Comparison of ENCODE assay signal across 12 mouse cellular contexts in the genomic region with DNA sequence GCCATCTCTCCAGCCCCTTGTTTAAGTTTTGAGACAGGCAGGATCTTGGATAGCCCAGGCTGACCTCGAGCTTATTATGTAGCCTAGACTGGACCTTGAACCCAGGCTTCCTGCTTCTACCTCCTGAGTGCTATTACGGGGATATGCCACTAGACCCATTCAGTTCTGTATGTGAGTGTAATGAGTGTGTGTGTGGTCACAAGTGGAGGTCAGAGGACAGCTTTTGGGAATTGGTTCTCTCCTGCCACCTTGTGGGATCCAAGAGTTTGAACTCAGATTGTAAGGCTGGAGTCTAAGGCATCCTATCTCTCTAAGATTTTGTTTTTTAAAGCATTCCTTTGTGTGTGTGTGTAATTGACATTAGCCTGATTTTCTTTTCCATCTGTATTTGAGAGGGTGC. TPM values are rescaled to one million over a fixed set of nuclear protein-coding genes. Genes with fewer than 3 reads are reported as not detected.
DNase-seq lines count a peak whose midpoint lies in the region; ATAC-seq lines count a peak whose summit lies in the region.
"Had no signal": no experiment of that assay in that cellular context is flagged by ENCODE, and none has a peak within 500 bp of the region (broad histone marks: within the 10 kb centered on the region; RNA-seq: fewer than 3 reads in every experiment).

No protein-coding gene starts in this region.

- no peaks in the 10 kb centered on the region for H3K27me3 ChIP-seq in heart, embryonic 12.5 days (replicated peaks)
- H3K27me3 ChIP-seq: embryonic facial prominence, embryonic 12.5 days; midbrain, embryonic 15.5 days had no signal

- no peak overlapping the region for H3K4me2 ChIP-seq in heart, embryonic 12.5 days
- H3K4me2 ChIP-seq: embryonic facial prominence, embryonic 12.5 days had no signal

- H3K27ac ChIP-seq in heart, embryonic 12.5 days (ENCODE audit: poor library complexity, severe bottlenecking), result 0 out of 2 replicates have a peak overlapping the region, but pooled peaks have one; percentile 65
- H3K27ac ChIP-seq: embryonic facial prominence, embryonic 12.5 days; limb, embryonic 10.5 days; midbrain, embryonic 15.5 days had no signal

- 58% methylated on average over 2 of the region's 2 CpGs for WGBS in heart, embryonic 12.5 days

- H3K36me3 ChIP-seq in heart, embryonic 12.5 days, result no peaks in the 10 kb centered on the region
- H3K36me3 ChIP-seq: embryonic facial prominence, embryonic 12.5 days; limb, embryonic 10.5 days; midbrain, embryonic 15.5 days had no signal

- ATAC-seq in heart, embryonic 12.5 days (ENCODE audit: insufficient number of reproducible peaks, low FRiP score), result no peak
- no peak for ATAC-seq in erythroid progenitor cell, adult 5-6 weeks (replicated peaks; ENCODE audit: low FRiP score, poor library complexity, severe bottlenecking)
- ATAC-seq: midbrain, embryonic 15.5 days had no signal

- no peaks in the 10 kb centered on the region for H3K9me3 ChIP-seq in heart, embryonic 12.5 days (replicated peaks)
- H3K9me3 ChIP-seq: embryonic facial prominence, embryonic 12.5 days; limb, embryonic 10.5 days; midbrain, embryonic 15.5 days had no signal

- H3K9ac ChIP-seq in heart, embryonic 12.5 days, result no peak overlapping the region
- H3K9ac ChIP-seq: embryonic facial prominence, embryonic 12.5 days; midbrain, embryonic 15.5 days had no signal

- no peak overlapping the region for H3K4me3 ChIP-seq in heart, embryonic 12.5 days
- H3K4me3 ChIP-seq: embryonic facial prominence, embryonic 12.5 days; limb, embryonic 10.5 days had no signal

- H3K4me1 ChIP-seq in heart, embryonic 12.5 days (replicated peaks), result peaks cover 57% of the 10 kb centered on the region

- DNase-seq in heart, adult 9 months (ENCODE audit: low spot score in 2 of 2), result no peak
- DNase-seq in 3134 (ENCODE audit: extremely low read depth, insufficient read length, low spot score) (peak; percentile 43), MN1 (ENCODE audit: low spot score) (peak; percentile 69)
- peak; percentile 55 for DNase-seq in kidney, postnatal 10 days
- DNase-seq in urinary bladder, postnatal 14 days (ENCODE audit: low spot score), result no peak
- no peak for DNase-seq in gastrocnemius, postnatal 4 days (ENCODE audit: low spot score in 2 of 2)
- DNase-seq: right cerebral cortex, postnatal 25 days had no signal

RNA-seq across cellular contexts. Expression of a gene that starts 2.0 kb away (rescaled TPM):
- polyA plus RNA-seq in heart, embryonic 12.5 days (2016; fragmentation: Nextera tagmentation; extraction: Ambion mirVana), result 33.5 and 35.9 TPM in 2 replicates
- total RNA-seq in gastrocnemius, postnatal 4 days (2021), result 10 to 100 TPM in 1 of 2 experiments, 1 to 10 TPM in 1; 8.1 to 14.0 TPM
- total RNA-seq in erythroid progenitor cell, adult 5-6 weeks (2015; ENCODE audit: low replicate concordance), result 2.5 and 4.6 TPM in 2 replicates
- 2.8 and 4.2 TPM in 2 replicates for total RNA-seq in erythroid progenitor cell, adult 5-6 weeks (2017; ENCODE audit: low replicate concordance)

Comparison
In these comparisons a context has a peak if more than half of its experiments do, and no peak if none do; other contexts are left out.
1. DNase-seq: peak in 3134 (single experiment), MN1 (single experiment) and kidney, postnatal 10 days (single experiment); none in heart, adult 9 months (0 of 2), urinary bladder, postnatal 14 days (single experiment) and gastrocnemius, postnatal 4 days (0 of 2).